Mouse (Mus musculus): Measurements from ENCODE around the gene Ap1m2.
"Not testable (repeated sequence)": the region's sequence is repeated elsewhere in the genome, so short reads cannot be mapped to it uniquely, and the experiment has no call there.

The Ap1m2 gene

GRCm38 (mm10) chr9:21327569-21327968 lies 15.4 kb upstream of the Ap1m2 start:
- DNase-seq (ENCODE audit: extremely low spot score): no peak

- no peak for DNase-seq (ENCODE audit: extremely low spot score)
Measured at GRCm38 (mm10) chr9:21324269-21324668, 12.1 kb upstream of the Ap1m2 start.

- DNase-seq (ENCODE audit: extremely low spot score): not testable (repeated sequence)
Measured at GRCm38 (mm10) chr9:21322917-21323297, 10.8 kb upstream of the Ap1m2 start.

DNA sequence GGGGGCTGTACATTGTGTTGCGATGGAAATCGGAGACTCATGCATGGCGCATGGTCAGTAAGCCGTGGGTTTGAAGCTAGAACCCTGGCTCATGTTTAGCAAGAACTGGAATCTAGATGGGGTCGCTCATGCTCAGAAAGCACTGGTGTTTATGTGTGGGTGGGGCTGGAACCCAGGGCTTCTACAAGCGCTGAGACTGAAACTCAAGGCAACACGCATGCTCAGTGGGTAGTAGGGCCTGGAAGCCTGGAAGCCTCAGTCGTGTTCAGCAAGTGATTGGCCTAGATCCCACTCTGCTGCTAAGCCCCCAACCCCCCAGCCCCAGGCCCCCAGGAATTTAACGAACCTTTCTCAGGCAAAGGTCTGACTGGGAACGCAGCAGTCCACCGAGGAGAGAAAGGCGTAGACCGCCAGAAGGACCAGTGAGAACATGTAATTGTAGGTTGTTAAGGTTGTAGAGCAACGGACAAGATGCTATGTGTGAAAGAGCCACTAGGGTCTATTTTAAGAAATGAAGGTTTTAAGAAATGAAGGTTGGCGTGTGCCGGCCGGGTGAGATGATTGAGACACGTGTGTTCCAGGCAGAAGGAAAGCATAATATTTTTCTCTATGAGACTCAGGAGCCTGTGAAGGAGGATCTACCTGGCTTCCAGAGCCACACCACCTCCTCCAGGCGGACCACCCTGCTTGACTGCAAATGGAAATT lies 10.2 kb upstream of the Ap1m2 start:
- no peak for DNase-seq (ENCODE audit: extremely low spot score)

GRCm38 (mm10) chr9:21321513-21321835 lies 9.3 kb upstream of the Ap1m2 start:
- no peak for DNase-seq (ENCODE audit: extremely low spot score)

DNA sequence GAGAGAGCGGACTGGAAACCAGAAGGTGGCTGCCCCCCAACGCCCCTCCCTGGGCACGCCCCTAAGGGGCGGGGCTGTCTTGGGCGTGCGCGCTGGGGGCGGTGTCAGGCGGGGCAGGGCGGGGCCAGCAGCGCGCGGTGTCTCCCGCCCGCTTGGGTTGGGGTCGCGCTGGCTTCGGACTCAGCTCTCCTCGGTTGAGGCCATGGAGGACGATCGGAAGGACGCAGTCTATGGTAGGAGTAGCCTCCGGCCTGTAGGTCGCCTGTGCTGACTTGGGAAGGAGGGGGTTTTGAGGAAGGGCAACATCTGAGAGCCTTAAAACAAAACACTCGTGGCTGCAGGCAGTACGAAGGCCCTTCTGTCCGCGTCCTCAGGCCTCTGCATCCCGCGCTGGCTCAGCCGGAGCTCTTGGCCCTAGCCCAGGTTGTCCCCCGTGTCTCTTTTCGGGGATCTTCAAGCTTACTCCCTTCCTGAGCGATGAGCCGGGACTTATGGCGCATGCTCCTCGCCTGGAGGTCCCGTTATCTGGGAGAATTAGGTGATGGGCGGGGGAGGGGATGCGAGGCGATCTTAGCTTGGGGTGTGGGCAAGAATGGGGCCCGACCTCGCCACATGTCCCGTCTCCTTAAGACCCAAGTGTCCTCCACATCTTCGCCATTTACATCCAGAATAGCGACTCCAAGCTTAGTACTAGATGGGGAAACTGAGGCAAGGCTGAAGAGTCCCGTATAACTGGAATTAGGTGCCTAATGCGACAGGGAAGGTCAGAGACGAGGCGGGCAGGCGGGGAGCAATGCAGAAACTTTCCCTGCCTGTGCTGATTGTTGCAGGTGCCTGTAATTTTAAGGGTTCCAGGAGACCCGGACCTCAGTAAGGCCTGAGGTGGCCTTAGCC lies 8.7 kb upstream of the Ap1m2 start, which contains the start of gene Slc44a2:
Slc44a2 (plus strand) TSS at position 80 of the 894 bp plus-strand sequence.
- DNase-seq (ENCODE audit: extremely low spot score): peak; percentile 95

DNA sequence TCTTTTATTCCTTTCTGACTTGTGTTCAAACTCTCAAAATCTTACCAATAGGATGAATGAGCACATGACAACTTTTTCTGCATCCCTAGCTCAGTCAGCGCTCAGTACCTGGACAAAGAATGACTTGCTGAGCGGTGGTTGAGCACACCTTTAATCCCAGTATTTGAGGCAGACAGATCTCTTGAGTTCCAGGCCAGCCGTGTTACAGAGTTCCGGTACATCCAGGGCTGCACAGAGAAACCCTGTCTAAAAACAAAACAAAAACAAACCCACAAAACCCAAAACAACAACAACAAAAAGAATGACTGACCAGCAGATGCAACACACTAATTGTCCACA lies 8.1 kb upstream of the Ap1m2 start:
- no peak for DNase-seq (ENCODE audit: extremely low spot score)

- no peak for DNase-seq (ENCODE audit: extremely low spot score)
Measured at GRCm38 (mm10) chr9:21319503-21319902, 7.4 kb upstream of the Ap1m2 start.

DNA sequence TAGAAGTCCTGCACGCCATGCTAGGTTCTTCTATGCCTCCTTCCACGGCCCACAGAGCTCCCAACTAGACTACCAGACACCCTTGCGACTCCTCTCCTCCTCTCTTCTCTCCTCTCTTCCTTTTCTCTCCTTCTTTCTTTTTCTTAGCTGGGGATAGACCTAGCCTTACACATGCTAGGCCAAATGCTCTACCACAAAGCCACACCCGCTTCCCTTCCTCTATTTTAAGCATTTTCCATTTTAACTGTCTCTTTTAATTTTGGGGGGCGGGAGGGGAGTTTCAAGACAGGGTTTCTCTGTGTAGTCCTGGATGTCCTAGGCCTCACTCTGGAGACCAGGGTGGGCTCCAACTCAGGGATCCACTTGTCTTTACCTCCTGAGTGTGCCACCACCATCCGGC lies 6.7 kb upstream of the Ap1m2 start:
- DNase-seq (ENCODE audit: extremely low spot score): no peak

- DNase-seq (ENCODE audit: extremely low spot score): no peak
Measured at GRCm38 (mm10) chr9:21316696-21317095, 4.6 kb upstream of the Ap1m2 start.

- no peak for DNase-seq (ENCODE audit: extremely low spot score)
Measured at GRCm38 (mm10) chr9:21315421-21315820, 3.3 kb upstream of the Ap1m2 start.

- DNase-seq (ENCODE audit: extremely low spot score): no peak
Measured at GRCm38 (mm10) chr9:21314367-21315140, 2.4 kb upstream of the Ap1m2 start.

GRCm38 (mm10) chr9:21313394-21313793 lies 1.3 kb upstream of the Ap1m2 start:
- DNase-seq (ENCODE audit: extremely low spot score): peak; percentile 88

DNA sequence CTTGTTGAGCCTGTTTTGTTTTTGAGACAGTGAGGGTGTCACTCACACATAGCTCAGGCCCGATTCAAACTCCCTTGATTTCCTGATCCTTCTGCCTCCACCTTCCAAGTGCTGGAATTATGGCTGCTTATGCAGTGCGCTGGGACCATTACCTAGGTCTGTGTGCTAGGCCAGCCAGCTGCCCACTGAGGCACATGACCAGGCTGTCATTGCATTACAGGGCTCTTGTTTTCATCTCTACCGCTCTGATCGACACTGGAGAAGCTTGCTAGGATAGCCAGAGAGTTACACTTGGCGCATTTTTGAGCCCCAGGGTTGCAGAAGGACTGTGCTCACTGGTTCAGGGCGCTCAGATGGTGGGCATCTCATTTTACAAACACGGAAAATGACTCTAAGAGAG lies 442 bp downstream of the Ap1m2 start:
- DNase-seq (ENCODE audit: extremely low spot score): no peak

DNA sequence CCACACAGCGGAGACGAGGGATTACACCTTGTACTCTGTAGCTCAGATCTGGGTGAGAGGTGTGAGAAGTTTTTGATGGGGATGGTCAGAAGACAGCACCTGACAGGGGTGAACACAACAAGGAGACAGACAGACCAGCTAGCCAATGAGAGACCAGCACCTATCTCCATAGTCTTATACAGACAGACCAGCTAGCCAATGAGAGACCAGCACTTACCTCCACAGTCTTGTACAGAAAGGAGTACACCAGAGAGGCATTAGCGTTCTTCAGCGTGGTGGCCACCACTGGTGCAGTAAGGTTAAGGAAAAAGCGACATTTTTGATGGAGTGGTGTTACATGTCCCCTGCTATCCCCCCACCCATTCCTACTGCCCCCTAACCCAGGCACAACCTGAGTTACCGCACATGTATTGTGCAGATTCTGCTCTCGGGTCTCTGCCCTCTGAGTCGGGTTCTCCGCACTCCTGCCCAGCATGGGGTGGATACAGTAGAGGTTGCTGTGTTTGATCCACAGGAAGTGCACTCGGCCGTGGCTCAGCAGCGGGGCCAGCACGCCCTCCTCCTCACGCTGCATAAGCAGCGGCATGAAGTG lies 2.9 kb downstream of the Ap1m2 start:
- no peak for DNase-seq (ENCODE audit: extremely low spot score)

- no peak for DNase-seq (ENCODE audit: extremely low spot score)
Measured at GRCm38 (mm10) chr9:21305065-21305464, 7.1 kb downstream of the Ap1m2 start.

DNA sequence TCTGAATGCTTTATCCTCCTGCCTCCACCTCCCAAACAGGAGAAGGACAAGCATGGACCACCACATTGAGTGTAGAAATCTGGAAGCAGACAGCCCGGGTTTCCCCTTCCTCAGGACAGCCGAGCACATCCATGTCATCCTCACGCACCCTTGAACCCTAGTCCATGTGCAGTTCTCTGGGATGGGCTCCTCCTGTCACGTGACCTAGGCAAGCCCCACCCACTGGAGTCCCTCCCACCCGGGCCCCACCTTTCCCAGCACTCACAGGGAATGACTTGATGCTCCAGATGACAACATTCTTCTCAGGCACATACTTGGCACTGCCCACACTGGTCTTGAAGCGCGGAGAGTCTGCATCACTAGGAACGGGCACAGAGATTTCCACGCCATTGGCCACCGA lies 13.1 kb downstream of the Ap1m2 start:
- DNase-seq (ENCODE audit: extremely low spot score): no peak

DNA sequence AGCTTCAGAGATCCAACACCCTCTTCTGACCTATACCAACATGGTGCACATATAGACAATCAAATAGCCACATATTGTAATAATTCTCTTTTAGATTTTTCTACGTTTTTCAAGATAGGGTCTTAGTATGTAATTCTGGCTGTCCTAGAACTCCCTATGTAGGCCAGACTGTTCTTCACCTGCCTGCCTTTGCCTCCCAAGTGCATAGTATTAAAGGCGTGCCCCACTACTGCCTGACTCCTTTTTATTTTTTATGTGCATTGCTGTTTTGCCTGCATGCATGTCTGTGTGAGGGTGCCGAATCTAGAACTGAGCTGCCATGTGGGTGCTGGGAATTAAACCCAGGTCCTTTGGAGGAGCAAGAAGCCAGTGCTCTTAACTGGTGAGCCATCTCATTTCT lies 19.9 kb downstream of the Ap1m2 start:
- no peak for DNase-seq (ENCODE audit: extremely low spot score)

GRCm38 (mm10) chr9:21291868-21292267 lies 20.3 kb downstream of the Ap1m2 start:
- DNase-seq (ENCODE audit: extremely low spot score): not testable (repeated sequence)

GRCm38 (mm10) chr9:21291022-21291787 lies 20.9 kb downstream of the Ap1m2 start, which contains the start of gene Cdkn2d:
TSS of gene Cdkn2d (minus strand) at chr9:21291407.
- DNase-seq (ENCODE audit: extremely low spot score): peak; percentile 100

- DNase-seq (ENCODE audit: extremely low spot score): no peak
Measured at GRCm38 (mm10) chr9:21290589-21290988, 21.5 kb downstream of the Ap1m2 start.
